Mouse (Mus musculus): ENCODE results near the gene Dcdc2a. TPM values are rescaled to one million over a fixed set of nuclear protein-coding genes. Genes with fewer than 3 reads are reported as not detected.

Gene Dcdc2a
- total and polyA plus RNA-seq, 3 experiments, result 0.12 TPM; not detected in 2

- 72% methylated on average over 3 of the region's 3 CpGs for WGBS
- H3K27me3 ChIP-seq (ENCODE audit: control insufficient read depth, insufficient read depth, low read length), result no peaks in the 10 kb centered on the region
- intact Hi-C loops (cut with DNase I), result no loop called here
- H3K36me3 ChIP-seq (ENCODE audit: control insufficient read depth, insufficient read depth, low read length), result no peaks in the 10 kb centered on the region
- TF ChIP-seq EP300 (IDR thresholded peaks at IDR 0.05; ENCODE audit: insufficient read depth, low read depth, low read length) (no peak), CTCF (IDR thresholded peaks at IDR 0.05) (no peak), POLR2A (IDR thresholded peaks at IDR 0.05; ENCODE audit: insufficient read depth, low read depth, low read length) (no peak)
- no peak overlapping the region for H3K27ac ChIP-seq
- H3K4me1 ChIP-seq (ENCODE audit: control insufficient read depth, insufficient read depth, low read length), result no peaks in the 10 kb centered on the region
- DNase-seq, result no peak
- no peak overlapping the region for H3K9ac ChIP-seq (ENCODE audit: low read depth, low read length)
- no peak overlapping the region for H3K4me3 ChIP-seq
- no peaks in the 10 kb centered on the region for H3K79me2 ChIP-seq (replicated peaks; ENCODE audit: control insufficient read depth, insufficient read depth, low read length)
Measured at GRCm38 (mm10) chr13:25108353-25108752, 52.5 kb downstream of the Dcdc2a start.

DNA sequence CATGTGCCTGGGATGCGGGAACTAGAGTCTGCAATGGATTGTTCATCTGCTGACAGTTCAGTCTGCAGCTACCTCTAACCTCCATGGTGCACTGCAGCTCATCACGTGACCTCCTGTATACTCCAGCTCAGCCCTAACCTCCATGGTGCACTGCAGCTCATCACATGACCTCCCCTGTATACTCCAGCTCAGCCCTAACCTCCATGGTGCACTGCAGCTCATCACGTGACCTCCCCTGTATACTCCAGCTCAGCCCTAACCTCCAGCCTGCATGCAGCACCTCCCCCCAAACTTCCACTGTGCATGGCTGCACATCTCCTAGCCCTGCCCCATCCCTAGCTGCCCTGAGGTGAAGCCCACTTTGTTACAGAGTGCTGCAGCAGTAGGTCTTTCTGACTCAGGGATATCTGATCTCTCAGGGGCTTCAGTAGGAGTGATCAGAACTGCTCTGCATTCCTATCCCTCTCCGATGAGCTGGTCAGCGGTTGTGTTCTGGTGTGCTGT is 54.8 kb downstream of the Dcdc2a start:
- H3K79me2 ChIP-seq (replicated peaks; ENCODE audit: control insufficient read depth, insufficient read depth, low read length), result no peaks in the 10 kb centered on the region
- TF ChIP-seq CTCF (IDR thresholded peaks at IDR 0.05) (no peak), POLR2A (IDR thresholded peaks at IDR 0.05; ENCODE audit: insufficient read depth, low read depth, low read length) (no peak), EP300 (IDR thresholded peaks at IDR 0.05; ENCODE audit: insufficient read depth, low read depth, low read length) (no peak)
- no peak for DNase-seq
- no peak overlapping the region for H3K4me3 ChIP-seq
- 73% methylated on average over 5 of the region's 5 CpGs for WGBS
- intact Hi-C loops (cut with DNase I), result no loop called here
- H3K4me1 ChIP-seq (ENCODE audit: control insufficient read depth, insufficient read depth, low read length), result peaks cover 2% of the 10 kb centered on the region; the same call in 1 of the 2 replicates
- H3K9ac ChIP-seq (ENCODE audit: low read depth, low read length), result no peak overlapping the region
- no peaks in the 10 kb centered on the region for H3K27me3 ChIP-seq (ENCODE audit: control insufficient read depth, insufficient read depth, low read length)
- H3K36me3 ChIP-seq (ENCODE audit: control insufficient read depth, insufficient read depth, low read length), result no peaks in the 10 kb centered on the region
- H3K27ac ChIP-seq, result no peak overlapping the region

- Histone ChIP-seq H3K27me3 (ENCODE audit: control insufficient read depth, insufficient read depth, low read length) (no peaks in the 10 kb centered on the region), H3K4me3 (peak overlapping the region; percentile 41), H3K36me3 (ENCODE audit: control insufficient read depth, insufficient read depth, low read length) (no peaks in the 10 kb centered on the region), H3K27ac (peak overlapping the region; percentile 20), H3K79me2 (replicated peaks; ENCODE audit: control insufficient read depth, insufficient read depth, low read length) (no peaks in the 10 kb centered on the region), H3K9ac (ENCODE audit: low read depth, low read length) (peak overlapping the region; percentile 73), H3K4me1 (ENCODE audit: control insufficient read depth, insufficient read depth, low read length) (peaks cover 2% of the 10 kb centered on the region; the same call in 1 of the 2 replicates)
- peak; percentile 14 to 27 for DNase-seq
- intact Hi-C loops (cut with DNase I), result no loop called here
- WGBS, result 23% methylated on average over 12 of the region's 12 CpGs
- TF ChIP-seq CTCF (IDR thresholded peaks at IDR 0.05), result no peak
- TF ChIP-seq POLR2A (IDR thresholded peaks at IDR 0.05; ENCODE audit: insufficient read depth, low read depth, low read length), result no peak
- no peak for TF ChIP-seq EP300 (IDR thresholded peaks at IDR 0.05; ENCODE audit: insufficient read depth, low read depth, low read length)
Measured at GRCm38 (mm10) chr13:25115429-25115881, 59.7 kb downstream of the Dcdc2a start.

DNA sequence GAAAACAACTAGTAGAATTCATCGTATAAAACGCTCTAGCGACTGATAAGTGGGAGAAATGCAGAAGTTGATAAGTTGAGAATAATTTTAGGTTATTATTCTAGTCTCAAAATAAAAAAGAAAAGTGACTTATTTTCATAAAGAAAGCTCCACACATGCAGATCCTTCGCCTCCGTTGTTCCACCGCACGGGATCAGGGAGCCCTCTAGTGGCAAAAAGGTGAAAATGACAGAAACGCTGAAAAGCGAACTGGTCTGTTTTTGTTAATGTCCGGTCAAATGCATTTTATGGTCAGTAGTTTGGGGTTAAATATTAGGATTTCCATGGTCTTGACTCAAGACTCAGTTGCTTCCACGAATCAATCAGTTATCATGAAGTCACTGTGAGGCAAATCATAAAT is 60.2 kb downstream of the Dcdc2a start:
- H3K9ac ChIP-seq (ENCODE audit: low read depth, low read length), result no peak overlapping the region
- H3K79me2 ChIP-seq (replicated peaks; ENCODE audit: control insufficient read depth, insufficient read depth, low read length), result no peaks in the 10 kb centered on the region
- H3K36me3 ChIP-seq (ENCODE audit: control insufficient read depth, insufficient read depth, low read length), result no peaks in the 10 kb centered on the region
- H3K27ac ChIP-seq, result peak overlapping the region; percentile 20
- H3K4me1 ChIP-seq (ENCODE audit: control insufficient read depth, insufficient read depth, low read length), result peaks cover 2% of the 10 kb centered on the region; the same call in 1 of the 2 replicates
- peak in 1 of 2 experiments; percentile 9 for DNase-seq
- intact Hi-C loops (cut with DNase I), result loop anchor here (1.0 kb wide), 1 partner anchor 92 kb away; no protein-coding TSS in a partner anchor
- 2% methylated on average over 11 of the region's 11 CpGs for WGBS
- no peaks in the 10 kb centered on the region for H3K27me3 ChIP-seq (ENCODE audit: control insufficient read depth, insufficient read depth, low read length)
- peak overlapping the region; percentile 41 for H3K4me3 ChIP-seq
- TF ChIP-seq EP300 (IDR thresholded peaks at IDR 0.05; ENCODE audit: insufficient read depth, low read depth, low read length), result peak; percentile 73; the same call in 1 of the 2 replicates
- no peak for TF ChIP-seq POLR2A (IDR thresholded peaks at IDR 0.05; ENCODE audit: insufficient read depth, low read depth, low read length)
- TF ChIP-seq CTCF (IDR thresholded peaks at IDR 0.05), result peak; percentile 96

DNA sequence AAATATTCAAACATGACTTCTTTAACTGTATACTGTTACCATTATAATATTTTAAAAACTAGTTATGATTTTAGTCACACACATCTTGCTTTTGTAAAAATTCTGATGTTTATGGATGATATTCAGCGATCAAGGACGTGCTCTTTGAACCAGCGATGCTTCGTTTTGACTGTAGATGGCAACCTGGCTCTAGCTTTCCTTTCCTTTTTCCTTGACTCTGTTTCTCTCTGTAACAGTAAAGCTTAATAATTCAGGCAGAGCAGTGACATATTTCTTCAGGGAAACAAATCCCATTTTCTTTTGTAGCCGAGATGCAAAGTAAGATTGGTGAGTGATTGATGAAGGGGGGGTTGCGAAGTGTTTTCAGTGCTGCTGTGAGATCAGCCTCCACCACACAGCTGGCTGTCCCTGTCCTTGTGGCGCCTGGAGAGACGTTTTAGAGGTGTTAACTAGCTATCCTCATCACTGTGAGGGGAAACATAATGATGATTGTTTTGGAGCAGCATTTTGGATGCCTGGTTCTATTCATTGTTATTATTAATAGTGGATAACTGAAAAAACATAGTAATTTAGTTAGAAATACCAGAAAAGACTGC is 67.0 kb downstream of the Dcdc2a start:
- H3K27me3 ChIP-seq (ENCODE audit: control insufficient read depth, insufficient read depth, low read length), result no peaks in the 10 kb centered on the region
- no peak for DNase-seq
- TF ChIP-seq POLR2A (IDR thresholded peaks at IDR 0.05; ENCODE audit: insufficient read depth, low read depth, low read length) (no peak), EP300 (IDR thresholded peaks at IDR 0.05; ENCODE audit: insufficient read depth, low read depth, low read length) (no peak), CTCF (IDR thresholded peaks at IDR 0.05) (no peak)
- H3K36me3 ChIP-seq (ENCODE audit: control insufficient read depth, insufficient read depth, low read length), result no peaks in the 10 kb centered on the region
- no peaks in the 10 kb centered on the region for H3K79me2 ChIP-seq (replicated peaks; ENCODE audit: control insufficient read depth, insufficient read depth, low read length)
- H3K4me3 ChIP-seq, result no peak overlapping the region
- H3K27ac ChIP-seq, result no peak overlapping the region
- intact Hi-C loops (cut with DNase I), result no loop called here
- no peak overlapping the region for H3K9ac ChIP-seq (ENCODE audit: low read depth, low read length)
- WGBS, result 67% methylated on average over 8 of the region's 8 CpGs
- H3K4me1 ChIP-seq (ENCODE audit: control insufficient read depth, insufficient read depth, low read length), result no peaks in the 10 kb centered on the region

GRCm38 (mm10) chr13:25127216-25127615 is 71.4 kb downstream of the Dcdc2a start:
- H3K4me3 ChIP-seq, result no peak overlapping the region
- H3K79me2 ChIP-seq (replicated peaks; ENCODE audit: control insufficient read depth, insufficient read depth, low read length), result no peaks in the 10 kb centered on the region
- 74% methylated on average over 2 of the region's 2 CpGs for WGBS
- H3K36me3 ChIP-seq (ENCODE audit: control insufficient read depth, insufficient read depth, low read length), result no peaks in the 10 kb centered on the region
- H3K27ac ChIP-seq, result no peak overlapping the region
- intact Hi-C loops (cut with DNase I), result no loop called here
- no peak for TF ChIP-seq POLR2A (IDR thresholded peaks at IDR 0.05; ENCODE audit: insufficient read depth, low read depth, low read length)
- TF ChIP-seq EP300 (IDR thresholded peaks at IDR 0.05; ENCODE audit: insufficient read depth, low read depth, low read length), result no peak
- no peak for TF ChIP-seq CTCF (IDR thresholded peaks at IDR 0.05)
- no peaks in the 10 kb centered on the region for H3K27me3 ChIP-seq (ENCODE audit: control insufficient read depth, insufficient read depth, low read length)
- DNase-seq, result no peak
- no peaks in the 10 kb centered on the region for H3K4me1 ChIP-seq (ENCODE audit: control insufficient read depth, insufficient read depth, low read length)
- no peak overlapping the region for H3K9ac ChIP-seq (ENCODE audit: low read depth, low read length)
